Mouse (Mus musculus): Measurements from ENCODE around the gene Tbx5. TPM values are rescaled to one million over a fixed set of nuclear protein-coding genes. Genes with fewer than 3 reads are reported as not detected.

The Tbx5 gene
- total and polyA plus RNA-seq, 3 experiments, result not detected

GRCm38 (mm10) chr5:119820452-119820851 is 12.0 kb upstream of the Tbx5 start:
- Histone ChIP-seq H3K79me2 (ENCODE audit: control insufficient read depth, insufficient read depth, low read length, poor library complexity) (no peaks in the 10 kb centered on the region), H3K9ac (ENCODE audit: control insufficient read depth, low read depth, low read length, poor library complexity, severe bottlenecking) (no peak overlapping the region), H3K9me3 (replicated peaks; ENCODE audit: insufficient read depth, low read length) (no peaks in the 10 kb centered on the region), H3K4me3 (ENCODE audit: control insufficient read depth in 1 of 2, insufficient read depth in 1 of 2, low read depth in 2 of 2, low read length in 2 of 2) (no peak overlapping the region), H3K27me3 (ENCODE audit: control insufficient read depth in 1 of 2, insufficient read depth in 2 of 2, low read length in 2 of 2) (no peaks in the 10 kb centered on the region), H3K36me3 (ENCODE audit: control insufficient read depth in 1 of 2, insufficient read depth in 2 of 2, low read length in 2 of 2) (no peaks in the 10 kb centered on the region), H3K4me1 (ENCODE audit: control insufficient read depth in 1 of 2, insufficient read depth in 2 of 2, low read length in 2 of 2) (no peaks in the 10 kb centered on the region), H3K27ac (ENCODE audit: control insufficient read depth, low read depth, low read length) (no peak overlapping the region)
- TF ChIP-seq SIN3A (IDR thresholded peaks at IDR 0.05; ENCODE audit: low read length), result no peak
- no peak for TF ChIP-seq ZMIZ1 (IDR thresholded peaks at IDR 0.05; ENCODE audit: low read depth, low read length)
- no peak for TF ChIP-seq NRF1 (IDR thresholded peaks at IDR 0.05; ENCODE audit: insufficient read depth, low read depth, low read length, poor library complexity, severe bottlenecking)
- TF ChIP-seq USF2 (IDR thresholded peaks at IDR 0.05; ENCODE audit: borderline replicate concordance in 1 of 2, insufficient read depth in 1 of 2, low read depth in 1 of 2, low read length in 2 of 2), result no peak
- TF ChIP-seq MAZ (IDR thresholded peaks at IDR 0.05; ENCODE audit: low read depth, low read length), result no peak
- TF ChIP-seq TCF12 (IDR thresholded peaks at IDR 0.05; ENCODE audit: low read depth, low read length), result no peak
- TF ChIP-seq GATA1 (IDR thresholded peaks at IDR 0.05; ENCODE audit: low read depth, low read length), result no peak
- TF ChIP-seq MAFK (IDR thresholded peaks at IDR 0.05; ENCODE audit: borderline replicate concordance, low read depth, low read length), result no peak
- no peak for TF ChIP-seq TAL1 (IDR thresholded peaks at IDR 0.05; ENCODE audit: low read length)
- TF ChIP-seq CHD1 (IDR thresholded peaks at IDR 0.05; ENCODE audit: low read depth, low read length), result no peak
- no peak for TF ChIP-seq HCFC1 (IDR thresholded peaks at IDR 0.05; ENCODE audit: low read depth, low read length)
- TF ChIP-seq MXI1 (IDR thresholded peaks at IDR 0.05; ENCODE audit: low read depth, low read length), result no peak
- no peak for TF ChIP-seq NELFE (IDR thresholded peaks at IDR 0.05; ENCODE audit: low read depth, low read length)
- no peak for TF ChIP-seq MYB (IDR thresholded peaks at IDR 0.05; ENCODE audit: low read depth, low read length)
- no peak for TF ChIP-seq MYC (IDR thresholded peaks at IDR 0.05; ENCODE audit: low read depth, low read length)
- TF ChIP-seq GABPA (IDR thresholded peaks at IDR 0.05; ENCODE audit: low read depth, low read length), result no peak
- TF ChIP-seq KAT2A (conservative IDR thresholded peaks at IDR 0.05; ENCODE audit: low read depth, low read length), result no peak
- no peak for DNase-seq (ENCODE audit: low read depth, low spot score)

DNA sequence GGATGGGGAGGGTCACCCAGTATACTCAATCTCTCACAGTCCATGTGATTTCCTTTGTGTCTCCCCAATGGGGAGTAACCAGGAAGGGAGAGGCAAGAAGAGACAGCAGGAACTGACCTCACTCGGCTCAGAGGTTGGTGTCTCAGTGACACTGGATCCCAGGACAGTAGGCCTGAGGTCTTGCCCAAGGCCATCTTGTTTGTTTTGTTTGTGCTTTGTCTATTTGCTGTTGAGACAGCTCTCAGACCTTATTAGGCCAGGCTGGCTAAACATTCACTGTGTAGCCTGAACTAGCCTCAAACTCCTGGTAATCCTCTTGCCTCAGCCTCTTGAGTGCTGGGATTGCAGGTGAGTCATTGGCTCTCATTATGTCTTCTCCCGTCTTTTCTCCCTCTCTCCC is 11.0 kb upstream of the Tbx5 start:
- H3K4me3 ChIP-seq (ENCODE audit: control insufficient read depth in 1 of 2, insufficient read depth in 1 of 2, low read depth in 2 of 2, low read length in 2 of 2), result no peak overlapping the region
- H3K9me3 ChIP-seq (replicated peaks; ENCODE audit: insufficient read depth, low read length), result no peaks in the 10 kb centered on the region
- DNase-seq (ENCODE audit: low read depth, low spot score), result no peak
- no peaks in the 10 kb centered on the region for H3K4me1 ChIP-seq (ENCODE audit: control insufficient read depth in 1 of 2, insufficient read depth in 2 of 2, low read length in 2 of 2)
- no peaks in the 10 kb centered on the region for H3K27me3 ChIP-seq (ENCODE audit: control insufficient read depth in 1 of 2, insufficient read depth in 2 of 2, low read length in 2 of 2)
- H3K27ac ChIP-seq (ENCODE audit: control insufficient read depth, low read depth, low read length), result no peak overlapping the region
- no peaks in the 10 kb centered on the region for H3K36me3 ChIP-seq (ENCODE audit: control insufficient read depth in 1 of 2, insufficient read depth in 2 of 2, low read length in 2 of 2)
- TF ChIP-seq POLR2AphosphoS2 (IDR thresholded peaks at IDR 0.05; ENCODE audit: low read length) (no peak), MXI1 (IDR thresholded peaks at IDR 0.05; ENCODE audit: low read depth, low read length) (no peak), RCOR1 (IDR thresholded peaks at IDR 0.05; ENCODE audit: low read depth, low read length) (no peak), JUND (IDR thresholded peaks at IDR 0.05; ENCODE audit: low read depth, low read length) (no peak), UBTF (IDR thresholded peaks at IDR 0.05; ENCODE audit: borderline replicate concordance, insufficient read depth, low read depth, low read length) (no peak), GABPA (IDR thresholded peaks at IDR 0.05; ENCODE audit: low read depth, low read length) (no peak), CHD2 (IDR thresholded peaks at IDR 0.05; ENCODE audit: low read length) (no peak), MYB (IDR thresholded peaks at IDR 0.05; ENCODE audit: low read depth, low read length) (no peak), USF2 (IDR thresholded peaks at IDR 0.05; ENCODE audit: borderline replicate concordance in 1 of 2, insufficient read depth in 1 of 2, low read depth in 1 of 2, low read length in 2 of 2) (no peak), HCFC1 (IDR thresholded peaks at IDR 0.05; ENCODE audit: low read depth, low read length) (no peak), NELFE (IDR thresholded peaks at IDR 0.05; ENCODE audit: low read depth, low read length) (no peak), E2F4 (IDR thresholded peaks at IDR 0.05; ENCODE audit: borderline replicate concordance, low read depth, low read length) (no peak), ZKSCAN1 (IDR thresholded peaks at IDR 0.05; ENCODE audit: low read depth, low read length) (no peak), GATA1 (IDR thresholded peaks at IDR 0.05; ENCODE audit: low read depth, low read length) (no peak), ZNF384 (IDR thresholded peaks at IDR 0.05; ENCODE audit: low read depth, low read length) (no peak), USF1 (IDR thresholded peaks at IDR 0.05; ENCODE audit: low read depth, low read length) (no peak)
- H3K79me2 ChIP-seq (ENCODE audit: control insufficient read depth, insufficient read depth, low read length, poor library complexity), result no peaks in the 10 kb centered on the region
- no peak overlapping the region for H3K9ac ChIP-seq (ENCODE audit: control insufficient read depth, low read depth, low read length, poor library complexity, severe bottlenecking)
